Mouse (Mus musculus): ENCODE results near the gene H2-Ab1. TPM values are rescaled to one million over a fixed set of nuclear protein-coding genes. Genes with fewer than 3 reads are reported as not detected.
A peak's percentile ranks its signal among the peaks of the same experiment; 100 is the strongest.

The H2-Ab1 gene
- total RNA-seq, 2 experiments from 2014 or later = 9.2 to 12.6 TPM

DNA sequence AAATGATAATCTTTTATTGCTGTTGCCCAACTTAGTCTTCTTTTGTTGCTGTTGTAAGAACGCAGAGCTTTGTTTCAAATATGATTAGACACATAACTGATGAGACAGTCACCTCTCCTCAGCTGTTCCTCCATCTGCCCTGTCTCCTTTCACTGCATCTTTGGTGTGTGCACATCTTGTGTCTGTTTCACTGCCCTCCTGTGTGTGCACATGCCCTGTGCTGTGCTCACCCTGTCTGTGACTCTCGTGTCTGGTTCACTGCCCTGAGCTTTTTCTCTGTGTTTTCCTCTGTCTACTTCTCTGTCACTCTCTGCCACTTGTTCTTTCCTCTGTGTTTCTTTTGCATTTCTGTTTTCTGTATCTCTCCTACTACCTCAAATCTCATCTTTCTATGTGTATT is 12.7 kb downstream of the H2-Ab1 start:
- intact Hi-C loops (cut with DNase I) = no loop called here
- no peak for DNase-seq (ENCODE audit: low spot score)

DNA sequence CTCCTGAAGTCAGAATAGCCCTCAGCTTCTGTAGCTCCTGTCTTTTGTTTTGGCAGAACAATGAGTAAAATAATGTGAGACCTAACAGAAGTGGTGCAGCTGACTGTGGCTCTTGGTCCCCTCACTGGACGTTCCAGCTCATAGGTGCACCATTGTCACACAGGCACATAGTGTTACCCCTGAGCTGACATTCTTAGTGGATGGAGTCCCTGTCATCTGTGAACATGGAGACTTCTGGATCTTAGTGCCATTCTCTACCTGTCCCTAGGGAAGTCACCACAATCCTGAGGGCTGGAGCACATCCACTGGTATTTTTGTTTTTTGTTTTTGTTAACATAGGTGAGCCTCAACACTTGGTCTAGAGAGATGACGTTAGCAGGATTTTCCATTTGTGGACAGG is 13.5 kb downstream of the H2-Ab1 start:
- no peak for DNase-seq (ENCODE audit: low spot score)
- intact Hi-C loops (cut with DNase I) = no loop called here

DNA sequence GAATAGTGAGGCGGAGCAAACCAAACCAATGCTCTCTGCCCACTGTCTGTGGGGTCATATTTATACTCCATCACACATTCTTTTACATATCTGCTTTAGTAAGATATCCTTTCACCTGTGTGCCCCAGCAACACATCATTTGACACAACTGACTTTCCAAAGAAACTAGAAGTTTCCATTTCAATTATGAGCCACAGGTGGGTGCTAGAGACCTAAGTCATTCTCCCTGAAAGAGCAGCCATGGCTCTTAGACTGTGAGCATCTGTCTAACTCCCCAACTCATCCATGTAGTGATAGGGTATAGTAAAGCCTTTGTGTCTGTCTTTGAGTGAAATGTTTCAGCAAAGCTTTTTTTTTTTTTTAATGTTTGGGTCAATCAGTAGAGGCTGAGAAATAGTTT is 14.6 kb downstream of the H2-Ab1 start:
- intact Hi-C loops (cut with DNase I) = no loop called here
- DNase-seq (ENCODE audit: low spot score) = no peak

DNA sequence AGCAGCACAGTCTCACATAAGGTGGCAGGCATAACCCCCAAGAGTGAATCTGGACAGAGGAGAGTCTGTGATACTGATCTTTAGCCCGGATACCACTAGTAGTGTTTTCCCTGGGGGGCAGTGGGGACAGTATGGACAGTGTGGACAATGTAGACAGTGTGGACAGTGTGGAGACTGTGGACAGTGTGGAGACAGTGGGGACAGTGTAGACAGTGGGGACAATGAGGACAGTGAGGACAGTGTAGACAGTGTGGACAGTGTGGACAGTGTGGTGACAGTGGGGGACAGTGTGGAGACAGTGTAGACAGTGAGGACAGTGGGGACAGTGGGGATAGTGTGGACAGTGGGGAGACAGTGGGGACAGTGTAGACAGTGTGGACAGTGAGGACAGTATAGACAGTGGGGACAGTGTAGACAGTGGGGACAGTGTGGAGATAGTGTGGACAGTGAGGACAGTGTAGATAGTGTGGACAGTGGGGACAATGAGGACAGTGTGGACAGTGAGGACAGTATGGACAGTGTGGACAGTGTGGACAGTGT is 23.1 kb downstream of the H2-Ab1 start:
- intact Hi-C loops (cut with DNase I) = no loop called here
- no peak for DNase-seq (ENCODE audit: low spot score)

DNA sequence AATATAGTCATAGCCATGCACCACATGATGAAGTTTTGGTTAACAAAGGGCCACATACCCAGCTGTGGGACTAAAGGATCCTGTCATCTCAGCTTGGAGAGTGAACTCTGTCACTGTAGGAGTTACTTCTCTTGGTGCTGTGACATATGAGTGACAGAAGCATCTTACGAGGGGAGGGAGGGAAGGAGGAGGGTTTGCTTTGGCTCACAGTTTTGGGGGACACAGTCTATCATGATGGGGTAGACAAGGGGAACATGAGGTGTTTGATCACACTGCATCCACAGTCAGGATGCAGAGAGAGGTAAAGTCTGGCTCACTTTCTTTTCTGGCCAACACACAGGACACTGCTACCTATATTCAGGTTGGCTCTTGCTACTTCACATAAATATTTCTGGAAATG is 24.3 kb downstream of the H2-Ab1 start:
- intact Hi-C loops (cut with DNase I) = no loop called here
- DNase-seq (ENCODE audit: low spot score) = no peak

DNA sequence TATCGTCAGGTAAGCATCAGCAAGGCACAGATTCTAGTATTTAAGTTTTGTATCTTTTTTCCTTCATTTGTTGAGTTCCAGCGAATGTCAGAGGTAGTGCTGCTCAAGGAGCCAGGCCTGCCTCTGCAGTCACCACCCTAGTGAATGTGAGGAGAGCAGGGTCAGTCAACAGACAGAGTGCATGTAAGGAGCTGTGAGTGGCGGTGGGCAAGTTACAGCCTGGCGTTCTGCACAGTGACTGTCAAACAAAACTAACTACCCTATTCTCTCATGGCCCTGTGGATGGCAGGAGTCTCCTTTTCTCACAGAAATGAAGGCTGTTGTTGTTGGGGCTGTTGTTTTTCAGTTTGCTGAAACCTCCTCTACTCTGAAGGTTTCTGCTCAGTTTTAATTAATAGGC is 27.9 kb downstream of the H2-Ab1 start:
- DNase-seq (ENCODE audit: low spot score) = no peak
- intact Hi-C loops (cut with DNase I) = no loop called here

DNA sequence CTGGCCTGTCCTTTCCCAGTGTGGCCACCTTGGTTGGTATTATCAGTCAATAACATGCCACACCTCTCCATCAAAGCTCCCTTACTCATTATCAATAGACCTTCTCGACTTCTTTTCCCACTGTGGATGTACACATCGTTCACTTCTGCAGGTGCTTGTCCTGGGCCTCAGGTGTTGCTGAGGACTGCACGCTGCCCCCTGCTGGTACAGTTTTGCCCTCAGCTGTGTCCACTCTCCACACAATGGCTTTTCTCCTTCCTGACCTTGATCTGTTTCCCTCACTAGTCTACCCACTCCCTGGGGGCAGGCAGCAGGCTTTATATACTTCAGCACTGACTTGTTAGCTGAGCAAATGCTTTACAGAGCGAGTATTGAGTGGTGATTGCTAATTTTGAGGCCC is 28.4 kb downstream of the H2-Ab1 start:
- no peak for DNase-seq (ENCODE audit: low spot score)
- intact Hi-C loops (cut with DNase I) = no loop called here

DNA sequence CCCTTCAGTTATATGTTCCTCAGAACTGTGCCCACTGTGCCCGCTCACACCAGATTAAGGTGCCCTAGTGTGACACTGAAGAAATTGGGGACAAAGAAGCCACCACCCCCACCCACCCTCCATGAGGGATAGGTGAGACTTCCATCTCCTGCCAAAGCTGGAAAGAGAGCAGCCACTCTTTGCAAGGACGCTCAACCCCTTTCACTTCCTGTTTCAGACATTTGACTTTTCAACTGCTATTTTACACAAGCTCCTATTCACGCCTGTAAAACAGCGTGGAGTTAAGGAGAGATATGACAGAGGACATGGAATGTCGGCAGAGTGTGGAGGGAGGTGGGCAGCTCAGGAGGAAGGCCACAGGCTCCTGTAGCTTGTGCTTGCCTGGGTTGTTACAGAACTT is 29.0 kb downstream of the H2-Ab1 start:
- intact Hi-C loops (cut with DNase I) = no loop called here
- DNase-seq (ENCODE audit: low spot score) = no peak

DNA sequence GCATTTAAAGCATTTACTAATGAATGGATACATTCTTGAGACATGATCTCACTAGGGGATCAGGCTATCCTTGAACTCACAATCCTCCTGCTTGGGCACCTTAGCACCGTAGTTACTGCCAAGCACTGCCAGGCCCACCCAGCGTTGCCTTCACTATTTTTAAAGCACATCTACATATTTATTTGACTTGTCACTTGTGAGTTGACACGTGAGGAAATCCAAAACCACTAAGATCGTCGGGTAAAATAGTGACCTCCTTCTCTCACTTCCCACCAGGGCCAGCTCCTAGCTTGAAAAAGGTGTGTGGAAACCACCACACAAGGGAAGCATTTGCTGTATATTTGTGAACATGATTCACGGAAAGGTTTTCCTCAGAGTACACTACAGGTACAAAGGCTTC is 29.5 kb downstream of the H2-Ab1 start:
- intact Hi-C loops (cut with DNase I) = no loop called here
- DNase-seq (ENCODE audit: low spot score) = no peak

DNA sequence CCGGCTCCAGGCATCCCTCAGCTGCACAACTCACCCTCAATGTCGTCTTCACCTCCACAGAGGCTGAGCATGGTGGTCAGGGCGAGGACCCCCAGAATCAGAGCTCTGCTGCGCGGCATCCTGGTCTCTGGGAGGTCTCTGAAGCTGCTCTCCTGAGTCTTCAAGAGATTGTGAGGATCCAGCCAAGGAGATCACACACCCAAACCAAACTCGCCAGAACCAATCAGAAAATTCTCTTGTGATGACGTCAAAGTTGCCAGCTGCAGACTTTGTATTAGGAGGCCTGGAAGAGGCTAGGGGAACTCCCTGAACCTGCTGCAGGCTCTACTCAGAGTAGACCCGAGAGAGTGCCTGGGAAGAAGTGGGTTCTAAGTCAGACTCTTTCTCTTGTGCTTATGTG is 30.2 kb downstream of the H2-Ab1 start, which contains the start of gene H2-Aa:
H2-Aa (minus strand) TSS at position 176 of the 400 bp plus-strand sequence.
- DNase-seq (ENCODE audit: low spot score) = peak; percentile 60
- intact Hi-C loops (cut with DNase I) = no loop called here

DNA sequence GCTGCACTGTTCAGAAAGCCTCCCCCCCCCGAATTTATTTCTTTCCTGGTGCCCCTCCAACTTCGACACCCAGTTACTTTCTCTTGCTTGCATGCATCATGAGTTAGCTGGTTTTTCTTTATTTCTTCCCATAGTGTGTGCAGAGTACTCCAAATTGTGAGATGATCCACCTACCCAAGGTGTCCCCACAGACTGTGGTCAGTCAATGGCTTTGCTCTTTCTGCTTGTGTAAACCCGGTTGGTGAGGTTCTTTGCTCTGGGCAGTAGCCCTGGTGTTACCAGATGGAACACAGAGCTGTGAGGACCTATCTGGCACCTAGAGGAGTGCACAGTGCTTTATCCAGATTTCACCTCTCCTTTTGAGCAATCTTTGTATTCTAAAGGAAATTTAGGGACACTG is 30.6 kb downstream of the H2-Ab1 start:
- intact Hi-C loops (cut with DNase I) = no loop called here
- no peak for DNase-seq (ENCODE audit: low spot score)

DNA sequence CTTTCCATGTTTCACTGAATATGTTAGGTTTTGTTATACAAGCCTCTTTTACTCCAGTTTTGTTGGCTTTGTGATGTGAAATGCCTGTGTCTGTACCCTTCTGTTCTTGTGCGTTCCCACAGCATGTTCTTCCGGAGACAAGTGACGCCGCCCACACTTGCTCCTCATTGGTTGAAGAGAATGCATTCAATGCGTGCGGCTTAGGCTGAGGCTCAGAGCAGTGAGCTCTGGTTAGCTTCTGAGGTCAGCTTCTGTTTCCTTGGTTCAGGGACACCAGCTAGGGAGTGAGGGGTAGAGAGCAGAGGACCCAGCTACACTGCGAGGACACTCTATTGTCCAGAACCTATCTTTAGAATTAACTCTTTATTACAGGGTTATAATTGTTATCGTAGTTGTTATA is 34.1 kb downstream of the H2-Ab1 start:
- peak; percentile 35 for DNase-seq (ENCODE audit: low spot score)
- intact Hi-C loops (cut with DNase I) = no loop called here

DNA sequence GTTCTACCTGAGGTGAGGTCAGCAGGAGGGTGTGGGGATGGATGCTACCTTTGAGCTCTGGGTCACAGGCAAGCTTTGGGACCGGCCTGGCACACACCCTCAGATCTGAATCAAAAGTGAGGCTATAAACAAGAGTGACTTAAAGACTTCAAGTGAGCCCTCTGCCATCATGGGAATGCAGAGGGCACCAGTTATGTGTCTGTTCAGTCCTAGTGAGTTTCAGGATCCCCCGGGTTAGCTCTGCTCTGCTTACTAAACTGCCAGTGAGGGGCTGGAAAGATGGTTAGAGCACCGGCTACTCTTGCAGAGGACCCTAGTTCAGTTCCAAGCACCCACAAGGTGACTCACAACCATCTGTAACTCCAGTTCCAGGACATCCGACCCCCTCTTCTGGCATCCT is 35.1 kb downstream of the H2-Ab1 start:
- no peak for DNase-seq (ENCODE audit: low spot score)
- intact Hi-C loops (cut with DNase I) = no loop called here

DNA sequence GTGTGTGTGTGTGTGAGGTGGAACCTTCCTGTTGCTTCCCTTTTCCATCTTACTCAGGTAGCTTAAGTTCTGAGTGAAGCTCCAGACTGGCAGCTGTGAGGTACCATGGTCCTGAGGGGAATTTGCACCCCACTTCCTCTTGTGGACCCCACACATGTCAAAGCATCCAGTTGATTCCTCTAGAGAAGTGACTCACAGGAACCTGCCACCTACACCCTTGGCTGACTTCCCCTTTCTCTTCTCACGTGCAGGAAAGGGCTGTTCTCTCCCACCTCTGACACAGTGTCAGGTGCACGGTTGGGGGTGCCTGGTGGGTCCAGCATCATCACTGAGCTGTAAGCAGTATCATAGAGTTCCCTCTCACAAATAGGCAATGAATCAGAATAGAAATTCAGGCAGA is 36.0 kb downstream of the H2-Ab1 start:
- intact Hi-C loops (cut with DNase I) = no loop called here
- DNase-seq (ENCODE audit: low spot score) = no peak

DNA sequence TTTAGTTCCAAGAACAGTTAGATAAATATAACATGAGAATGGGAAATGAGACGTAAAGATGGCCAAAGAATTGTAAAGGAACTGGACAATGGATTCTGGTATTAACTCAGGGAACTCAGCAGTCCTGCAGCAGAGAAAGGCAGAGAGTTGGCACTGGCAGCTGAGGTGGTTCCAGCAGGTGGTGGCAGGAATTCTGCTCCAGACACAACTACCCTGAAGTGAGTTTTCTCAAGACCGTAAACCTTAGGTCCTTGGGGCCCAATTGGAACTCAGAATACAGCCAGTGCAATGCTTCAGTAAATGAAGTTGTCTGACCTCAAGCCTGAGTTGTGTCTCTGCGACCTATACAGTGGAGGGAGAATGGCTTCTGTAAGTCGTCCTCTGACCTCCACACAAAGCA is 36.8 kb downstream of the H2-Ab1 start:
- no peak for DNase-seq (ENCODE audit: low spot score)
- intact Hi-C loops (cut with DNase I) = no loop called here

DNA sequence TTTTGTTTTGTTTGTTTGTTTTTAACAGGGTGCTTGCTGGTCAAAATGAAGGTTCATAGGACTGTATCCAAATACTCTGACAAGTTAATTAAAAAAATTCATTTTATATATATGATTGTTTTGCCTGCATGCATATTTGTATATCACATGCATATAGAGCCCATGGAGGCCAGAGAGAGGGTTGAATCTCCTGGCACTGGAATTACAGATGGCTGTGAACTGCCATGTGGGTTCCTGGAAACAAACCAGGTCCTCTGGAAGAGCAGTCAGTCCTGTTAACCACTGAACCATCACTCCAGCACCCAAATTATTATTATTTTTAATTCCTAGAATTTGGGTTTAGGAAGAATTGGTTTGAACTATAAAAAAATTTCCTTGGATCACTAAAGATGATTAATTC is 37.8 kb downstream of the H2-Ab1 start:
- no peak for DNase-seq (ENCODE audit: low spot score)
- intact Hi-C loops (cut with DNase I) = no loop called here

DNA sequence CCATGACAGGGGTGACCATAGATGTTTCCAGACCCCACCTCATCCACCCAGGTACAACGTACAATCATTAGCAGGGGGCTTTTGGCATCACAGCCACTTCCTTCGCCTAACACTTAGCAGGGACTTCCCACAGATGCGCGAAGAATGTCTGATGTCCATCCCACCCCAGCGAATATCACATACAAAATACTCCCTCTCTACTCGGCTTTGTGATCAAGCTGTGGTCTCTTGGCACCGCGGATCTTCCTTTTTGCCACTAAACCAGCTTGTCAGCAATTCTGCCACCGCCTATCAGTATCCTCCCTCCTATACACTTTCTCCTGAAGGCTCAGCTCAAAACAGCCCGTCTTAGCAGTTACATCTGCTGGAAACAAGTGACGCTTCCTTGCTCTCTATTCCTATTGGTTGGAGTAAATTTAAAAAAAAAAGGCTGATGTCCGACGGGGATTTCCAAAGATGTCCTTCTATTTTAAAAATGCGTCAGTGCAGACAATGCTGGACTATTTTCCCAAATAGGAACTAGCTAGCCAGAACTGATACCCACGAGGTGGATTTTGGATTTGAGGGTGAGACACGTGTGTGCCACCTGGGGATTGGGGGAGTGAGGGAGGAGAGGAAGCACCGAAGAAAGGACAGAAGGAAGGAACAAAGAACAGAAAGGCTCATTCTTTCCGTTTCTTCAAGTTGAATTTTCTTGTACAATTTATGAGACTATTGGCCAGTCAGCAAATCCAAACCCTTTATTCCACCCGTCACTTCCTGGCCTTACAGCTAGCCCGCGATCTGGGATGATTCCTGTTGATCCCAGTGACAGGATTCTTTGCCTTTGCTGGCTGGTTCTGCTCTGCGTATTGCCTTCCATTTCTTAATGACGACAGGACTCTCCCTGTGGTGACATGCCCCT is 38.7 kb downstream of the H2-Ab1 start:
- DNase-seq (ENCODE audit: low spot score) = no peak
- intact Hi-C loops (cut with DNase I) = no loop called here

DNA sequence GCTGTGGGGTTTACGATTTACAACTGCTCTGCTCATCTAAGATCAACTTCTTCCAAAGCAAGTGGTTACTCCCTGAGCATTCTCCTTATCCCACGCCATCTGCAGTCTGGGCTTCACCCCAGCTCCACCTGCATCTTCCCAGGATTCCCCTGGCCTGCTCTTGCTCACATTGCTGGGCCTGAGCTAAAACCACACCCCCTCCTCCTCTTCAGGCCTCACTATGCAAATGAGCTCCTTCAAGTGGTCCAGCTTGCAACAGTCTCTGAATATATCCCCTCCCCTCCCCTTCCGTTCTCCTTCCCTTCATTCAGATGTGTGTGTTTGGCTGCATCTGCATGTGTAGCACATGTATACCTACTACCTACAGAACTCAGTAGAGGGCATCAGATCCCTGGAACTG is 41.9 kb downstream of the H2-Ab1 start:
- intact Hi-C loops (cut with DNase I) = no loop called here
- DNase-seq (ENCODE audit: low spot score) = no peak

DNA sequence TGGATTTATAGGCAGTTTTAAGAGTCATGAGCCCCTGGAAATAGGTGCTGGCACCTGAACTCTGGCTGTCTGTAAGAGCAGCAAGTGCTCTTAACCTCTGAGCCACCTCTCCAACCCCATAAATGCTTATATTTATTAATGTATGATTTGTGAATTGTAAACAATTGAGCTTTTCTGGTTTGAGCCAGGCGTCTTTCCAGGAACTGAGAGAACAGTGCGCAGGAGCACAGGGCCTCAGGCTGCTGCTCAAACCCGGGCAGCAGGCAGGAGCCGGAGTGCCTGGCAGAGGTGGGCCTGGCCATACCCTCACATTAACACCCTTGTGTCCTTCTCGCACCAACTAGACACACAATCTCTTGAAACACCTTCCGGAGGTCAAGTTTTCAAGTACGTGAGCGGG is 42.6 kb downstream of the H2-Ab1 start:
- DNase-seq (ENCODE audit: low spot score) = no peak
- intact Hi-C loops (cut with DNase I) = no loop called here

DNA sequence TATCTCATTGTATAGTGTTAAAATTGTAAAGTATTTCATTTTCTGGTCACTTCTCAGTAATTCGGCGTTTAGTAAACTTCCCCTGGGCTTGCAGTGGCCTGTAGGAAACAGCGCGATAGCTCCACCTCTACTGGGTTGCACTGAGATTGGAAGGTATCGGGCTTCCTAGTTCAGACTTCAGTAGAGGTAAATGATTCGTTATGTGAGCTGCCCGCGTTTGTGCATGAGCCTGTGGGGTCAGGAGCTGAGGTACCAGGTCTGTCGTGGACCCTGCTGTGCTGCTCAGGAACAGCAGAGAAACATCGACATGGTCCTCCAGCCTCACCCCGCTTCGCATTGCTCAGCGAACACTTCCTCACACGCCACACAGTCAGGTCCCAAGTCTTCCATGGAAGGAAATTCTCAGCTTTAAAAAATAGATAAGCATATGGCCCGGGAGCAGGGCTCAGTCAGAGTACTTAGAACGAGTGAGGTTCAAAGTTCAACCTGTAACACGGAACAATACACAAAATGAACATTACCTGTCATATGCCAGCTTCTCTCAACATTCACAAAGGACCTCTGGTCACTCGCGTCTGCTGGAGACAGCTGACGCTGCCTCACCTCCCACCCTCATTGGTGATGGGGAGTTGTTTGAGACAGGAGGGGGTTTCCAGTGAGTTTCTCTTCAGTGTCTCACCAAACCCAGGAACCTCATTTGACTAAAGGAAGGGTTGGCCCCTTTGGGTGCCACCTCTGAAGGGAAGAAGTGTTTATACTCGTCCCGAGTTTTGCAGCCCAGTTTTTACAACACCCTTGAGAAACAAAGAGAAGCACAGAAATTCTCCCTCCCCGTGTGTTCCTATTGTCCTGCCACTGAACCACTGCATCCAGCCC is 43.4 kb downstream of the H2-Ab1 start:
- intact Hi-C loops (cut with DNase I) = no loop called here
- no peak for DNase-seq (ENCODE audit: low spot score)

DNA sequence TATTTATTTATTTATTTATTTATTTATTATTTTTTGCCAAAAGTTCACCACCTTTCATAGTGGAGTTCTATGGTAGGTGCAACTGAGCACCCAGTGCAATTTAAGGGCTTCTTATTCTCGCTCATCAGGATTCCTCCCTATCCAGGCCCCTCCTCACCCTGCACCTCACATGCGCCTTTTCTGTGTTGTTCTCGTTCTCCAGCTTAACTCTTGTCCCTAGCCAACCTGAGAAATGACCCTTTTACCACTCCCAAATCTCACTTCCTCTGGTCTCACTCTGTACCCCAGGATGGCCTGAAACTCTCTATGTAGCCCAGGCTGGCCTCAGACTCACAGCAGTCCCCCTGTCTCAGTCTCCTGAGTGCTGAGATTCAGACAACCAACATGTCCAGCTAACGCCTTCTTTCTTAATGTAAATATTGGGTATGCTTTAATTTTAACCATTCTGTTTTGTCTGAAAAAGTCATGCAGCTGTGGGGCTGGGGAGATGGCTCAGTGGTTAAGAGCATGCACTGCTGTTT is 44.2 kb downstream of the H2-Ab1 start:
- intact Hi-C loops (cut with DNase I) = no loop called here
- no peak for DNase-seq (ENCODE audit: low spot score)

All from heart, postnatal 25 days (tissue).